Mouse (Mus musculus) midbrain, embryonic 16.5 days (tissue): Measurements from ENCODE around the gene Chrna9. TPM values are rescaled to one million over a fixed set of nuclear protein-coding genes. Genes with fewer than 3 reads are reported as not detected.
A peak's percentile ranks its signal among the peaks of the same experiment; 100 is the strongest.

ENCODE experiments used
- ATAC-seq: fragments of 200-750 bp; cut with Nextera tagmentation; 2 replicates; pipeline ENCODE4 v1.8.0; 2017; ENCODE audit warnings: moderate TSS enrichment
- H3K27ac ChIP-seq: fragments of 300-500 bp; sonication (generic); 2 replicates; pipeline ENCODE4 v1.5.1; 2014; ENCODE audit warnings: mild to moderate bottlenecking, low read length, mixed read lengths
- H3K27me3 ChIP-seq: fragments of 300-500 bp; sonication (generic); 2 replicates; pipeline ENCODE4 v1.6.1; 2014; ENCODE audit warnings: low read depth, low read length, mixed read lengths; ENCODE audit not compliant: control insufficient read depth, insufficient read depth
- H3K36me3 ChIP-seq: fragments of 300-500 bp; sonication (generic); 2 replicates; pipeline ENCODE4 v1.6.1; 2014; ENCODE audit warnings: mild to moderate bottlenecking, low read length, moderate library complexity, mixed read lengths; ENCODE audit not compliant: control insufficient read depth, insufficient read depth
- H3K4me1 ChIP-seq: fragments of 300-500 bp; sonication (generic); 2 replicates; pipeline ENCODE4 v1.6.1; 2014; ENCODE audit warnings: mild to moderate bottlenecking, low read length, mixed read lengths; ENCODE audit not compliant: control insufficient read depth, insufficient read depth
- H3K4me2 ChIP-seq: fragments of 300-500 bp; sonication (generic); 2 replicates; pipeline ENCODE4 v1.6.1; 2014; ENCODE audit warnings: mild to moderate bottlenecking, low read length, mixed read lengths
- H3K4me3 ChIP-seq: fragments of 300-500 bp; sonication (generic); 2 replicates; pipeline ENCODE4 v1.5.1; 2014; ENCODE audit warnings: low read depth, mild to moderate bottlenecking, low read length, moderate library complexity, mixed read lengths
- H3K9ac ChIP-seq: fragments of 300-500 bp; sonication (generic); 2 replicates; pipeline ENCODE4 v1.6.1; 2014; ENCODE audit warnings: low read depth, low read length, mixed read lengths
- H3K9me3 ChIP-seq: fragments of 300-500 bp; sonication (generic); replicated peaks from 2 replicates; pipeline ENCODE4 v1.6.1; 2014; ENCODE audit warnings: mild to moderate bottlenecking, low read length, mixed read lengths; ENCODE audit not compliant: control insufficient read depth, poor library complexity, severe bottlenecking
- WGBS: fragments of 180-500 bp; shearing (Covaris S2); extraction: QIAGEN DNeasy Blood & Tissue Kit; methylation state at CpG from one replicate; pipeline ENCODE4 v1.1.7; 2014; 5-methylcytosine and 5-hydroxymethylcytosine counted together
- polyA plus RNA-seq: library from polyadenylated mRNA; unstranded; fragments of >200 nt; fragmentation: Nextera tagmentation; extraction: Ambion mirVana; gene quantifications from 2 replicates; pipeline ENCODE4 v1.2.1, GENCODE M21; 2015

The Chrna9 gene
- polyA plus RNA-seq, 1 experiment from 2014 or later: not detected

DNA sequence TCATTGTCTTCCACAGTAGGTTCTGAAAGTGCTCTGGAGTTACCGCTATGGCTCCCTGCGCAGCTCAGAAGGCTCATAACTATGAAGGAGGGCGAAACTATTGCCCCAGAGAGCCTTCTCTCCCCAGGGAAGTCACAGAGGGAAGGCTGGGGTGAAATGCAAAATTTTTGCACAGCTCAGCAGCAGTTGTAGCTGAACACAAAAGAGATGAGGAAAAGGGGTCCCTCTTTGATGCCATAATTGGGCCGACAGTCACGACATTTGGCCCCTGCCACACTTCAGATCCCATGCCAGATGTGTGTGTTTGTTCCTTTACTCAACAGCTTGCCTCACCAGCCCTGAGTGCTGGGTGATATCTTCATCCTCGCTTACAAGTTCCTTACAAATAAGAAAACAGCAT lies 8.1 kb upstream of the Chrna9 start:
- H3K27ac ChIP-seq: no peak overlapping the region
- H3K4me3 ChIP-seq: no peak overlapping the region
- WGBS: 83% methylated on average over 6 of the region's 6 CpGs
- no peaks in the 10 kb centered on the region for H3K36me3 ChIP-seq
- H3K9me3 ChIP-seq: no peaks in the 10 kb centered on the region
- no peaks in the 10 kb centered on the region for H3K4me1 ChIP-seq
- no peaks in the 10 kb centered on the region for H3K27me3 ChIP-seq
- ATAC-seq: no peak
- H3K4me2 ChIP-seq: no peak overlapping the region
- no peak overlapping the region for H3K9ac ChIP-seq

DNA sequence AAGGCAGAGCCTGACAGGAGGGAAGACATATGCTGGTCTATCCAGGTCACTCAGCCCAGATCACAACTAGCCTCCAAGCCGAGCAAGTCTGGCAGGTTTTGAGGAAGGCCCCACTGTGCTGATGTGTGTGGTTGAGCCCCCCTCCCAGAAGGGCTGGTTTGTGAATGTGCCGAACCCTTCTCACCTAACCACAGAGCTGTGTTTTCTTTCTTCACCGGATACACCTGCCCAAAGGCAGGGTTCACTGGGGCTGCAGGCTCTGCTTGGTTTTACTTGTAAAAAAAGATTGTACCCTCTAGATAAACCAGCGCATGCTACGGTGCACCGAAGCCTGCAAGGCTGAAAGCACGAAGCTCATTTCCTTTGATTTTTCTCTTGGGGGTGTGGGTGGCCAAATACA lies 5.6 kb upstream of the Chrna9 start:
- no peaks in the 10 kb centered on the region for H3K36me3 ChIP-seq
- no peak for ATAC-seq
- no peak overlapping the region for H3K27ac ChIP-seq
- no peaks in the 10 kb centered on the region for H3K9me3 ChIP-seq
- WGBS: 78% methylated on average over 7 of the region's 7 CpGs
- no peak overlapping the region for H3K9ac ChIP-seq
- H3K4me1 ChIP-seq: no peaks in the 10 kb centered on the region
- H3K4me3 ChIP-seq: no peak overlapping the region
- no peaks in the 10 kb centered on the region for H3K27me3 ChIP-seq
- H3K4me2 ChIP-seq: no peak overlapping the region

GRCm38 (mm10) chr5:65930171-65930570 lies 4.5 kb upstream of the Chrna9 start:
- H3K9me3 ChIP-seq: no peaks in the 10 kb centered on the region
- no peaks in the 10 kb centered on the region for H3K4me1 ChIP-seq
- no peak overlapping the region for H3K27ac ChIP-seq
- H3K36me3 ChIP-seq: no peaks in the 10 kb centered on the region
- H3K27me3 ChIP-seq: no peaks in the 10 kb centered on the region
- H3K9ac ChIP-seq: no peak overlapping the region
- no peak overlapping the region for H3K4me2 ChIP-seq
- ATAC-seq: no peak
- H3K4me3 ChIP-seq: no peak overlapping the region
- 83% methylated on average over 4 of the region's 4 CpGs for WGBS

DNA sequence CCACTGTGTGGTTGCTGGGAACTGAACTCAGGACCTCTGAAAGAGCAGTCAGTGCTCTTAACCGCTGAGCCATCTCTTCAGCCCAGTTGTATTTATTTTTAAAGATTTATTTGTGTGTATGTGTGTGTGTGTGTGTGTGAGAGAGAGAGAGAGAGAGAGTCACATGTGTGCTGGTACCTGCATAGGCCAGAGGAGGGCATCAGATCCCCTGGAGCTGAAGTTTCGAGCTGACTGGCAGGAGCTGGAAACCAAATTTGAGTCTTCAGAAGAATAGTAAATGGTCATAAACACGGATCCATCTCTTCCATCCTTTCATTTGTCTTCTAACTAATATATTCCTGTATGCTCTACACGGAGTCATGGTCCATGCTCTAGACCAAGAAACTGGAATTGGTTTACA lies 1.5 kb upstream of the Chrna9 start:
- H3K27ac ChIP-seq: no peak overlapping the region
- no peak overlapping the region for H3K4me2 ChIP-seq
- no peaks in the 10 kb centered on the region for H3K4me1 ChIP-seq
- H3K4me3 ChIP-seq: no peak overlapping the region
- H3K9me3 ChIP-seq: no peaks in the 10 kb centered on the region
- ATAC-seq: no peak
- H3K9ac ChIP-seq: no peak overlapping the region
- no peaks in the 10 kb centered on the region for H3K27me3 ChIP-seq
- H3K36me3 ChIP-seq: no peaks in the 10 kb centered on the region
- WGBS: 90% methylated on average over 4 of the region's 4 CpGs

- H3K4me1 ChIP-seq: no peaks in the 10 kb centered on the region
- H3K27me3 ChIP-seq: no peaks in the 10 kb centered on the region
- no peaks in the 10 kb centered on the region for H3K9me3 ChIP-seq
- no peak overlapping the region for H3K4me2 ChIP-seq
- H3K36me3 ChIP-seq: no peaks in the 10 kb centered on the region
- 89% methylated on average over 2 of the region's 2 CpGs for WGBS
- no peak overlapping the region for H3K9ac ChIP-seq
- no peak for ATAC-seq
- no peak overlapping the region for H3K27ac ChIP-seq
- no peak overlapping the region for H3K4me3 ChIP-seq
Observed at GRCm38 (mm10) chr5:65933764-65934163, 957 bp upstream of the Chrna9 start.

- H3K4me1 ChIP-seq: no peaks in the 10 kb centered on the region
- no peak overlapping the region for H3K27ac ChIP-seq
- ATAC-seq: no peak
- H3K36me3 ChIP-seq: no peaks in the 10 kb centered on the region
- WGBS: 77% methylated on average over 11 of the region's 11 CpGs
- H3K27me3 ChIP-seq: no peaks in the 10 kb centered on the region
- H3K4me3 ChIP-seq: no peak overlapping the region
- H3K9ac ChIP-seq: no peak overlapping the region
- H3K4me2 ChIP-seq: no peak overlapping the region
- H3K9me3 ChIP-seq: no peaks in the 10 kb centered on the region
Observed at GRCm38 (mm10) chr5:65937011-65937726, 2.4 kb downstream of the Chrna9 start.

- H3K9ac ChIP-seq: no peak overlapping the region
- H3K36me3 ChIP-seq: no peaks in the 10 kb centered on the region
- H3K27me3 ChIP-seq: no peaks in the 10 kb centered on the region
- no peak overlapping the region for H3K4me2 ChIP-seq
- no peak overlapping the region for H3K4me3 ChIP-seq
- WGBS: 58% methylated on average over 9 of the region's 9 CpGs
- no peak overlapping the region for H3K27ac ChIP-seq
- no peaks in the 10 kb centered on the region for H3K4me1 ChIP-seq
- no peaks in the 10 kb centered on the region for H3K9me3 ChIP-seq
- ATAC-seq: peak; percentile 71
Observed at GRCm38 (mm10) chr5:65937998-65938715, 3.4 kb downstream of the Chrna9 start.

DNA sequence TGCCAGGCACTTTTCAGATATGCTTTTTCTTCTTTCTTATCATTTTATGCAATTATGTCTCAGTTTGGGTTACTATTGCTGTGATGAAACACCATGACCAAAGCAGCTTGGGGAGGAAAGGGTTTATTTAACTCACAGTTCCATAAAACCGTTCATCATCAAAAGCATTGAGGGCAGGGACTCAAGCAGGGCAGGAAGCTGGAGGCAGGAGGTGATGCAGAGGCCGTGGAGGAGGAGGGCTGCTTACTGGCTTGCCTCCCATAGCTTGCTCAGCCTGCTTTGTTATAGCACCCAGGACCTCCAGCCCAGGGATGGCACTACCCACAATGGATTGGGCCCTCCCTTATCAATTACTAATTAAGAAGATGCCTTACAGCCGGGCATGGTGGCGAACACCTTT lies 6.4 kb downstream of the Chrna9 start:
- no peak overlapping the region for H3K4me3 ChIP-seq
- WGBS: 69% methylated on average over 4 of the region's 4 CpGs

DNA sequence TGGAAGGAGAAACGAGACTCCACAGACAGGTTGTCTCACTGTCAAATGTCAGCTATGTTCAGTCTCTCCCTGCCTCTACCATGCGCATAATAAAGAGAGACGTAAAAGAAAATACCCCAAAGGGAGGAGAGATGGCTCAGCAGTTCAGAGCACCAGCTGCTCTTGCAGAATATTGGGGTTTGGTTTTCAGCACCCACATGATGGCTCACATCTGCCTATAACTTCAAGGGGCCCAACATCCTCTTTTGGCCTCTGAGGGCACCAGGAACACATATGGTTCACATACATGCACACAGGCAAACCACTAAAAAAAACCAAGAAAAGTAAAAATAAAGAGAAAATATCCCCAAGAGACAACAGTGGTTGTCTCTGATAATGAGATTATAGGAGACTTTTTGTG lies 15.1 kb downstream of the Chrna9 start:
- no peaks in the 10 kb centered on the region for H3K9me3 ChIP-seq
- 13% methylated on average over 3 of the region's 3 CpGs for WGBS
- no peak overlapping the region for H3K4me2 ChIP-seq
- no peak overlapping the region for H3K9ac ChIP-seq
- ATAC-seq: no peak
- H3K36me3 ChIP-seq: no peaks in the 10 kb centered on the region
- H3K27ac ChIP-seq: peak overlapping the region; percentile 95
- H3K4me1 ChIP-seq: peaks cover 16% of the 10 kb centered on the region; the same call in 1 of the 2 replicates
- no peak overlapping the region for H3K4me3 ChIP-seq
- no peaks in the 10 kb centered on the region for H3K27me3 ChIP-seq

More for the DNA sequence above, 6.4 kb downstream of the Chrna9 start:
- no peak for ATAC-seq
- Histone ChIP-seq H3K9ac (no peak overlapping the region), H3K36me3 (no peaks in the 10 kb centered on the region), H3K27me3 (no peaks in the 10 kb centered on the region), H3K9me3 (no peaks in the 10 kb centered on the region), H3K27ac (no peak overlapping the region), H3K4me2 (no peak overlapping the region), H3K4me1 (no peaks in the 10 kb centered on the region)
